Mouse (Mus musculus) neural tube, embryonic 13.5 days (tissue): ENCODE results near the gene Rtbdn. TPM values are rescaled to one million over a fixed set of nuclear protein-coding genes. Genes with fewer than 3 reads are reported as not detected.
A peak's percentile ranks its signal among the peaks of the same experiment; 100 is the strongest.

Experiments used
- ATAC-seq: fragments of 200-750 bp; cut with Nextera tagmentation; 2 replicates; pipeline ENCODE4 v1.8.0; 2017; ENCODE audit warnings: low read depth, mild to moderate bottlenecking, moderate TSS enrichment, moderate library complexity
- H3K27ac ChIP-seq: fragments of 300-500 bp; sonication (generic); replicated peaks from 2 replicates; pipeline ENCODE4 v1.5.1; 2015; ENCODE audit warnings: moderate library complexity, mild to moderate bottlenecking, inconsistent platforms
- H3K27me3 ChIP-seq: fragments of 300-500 bp; sonication (generic); 2 replicates; pipeline ENCODE4 v1.6.1; 2015; ENCODE audit warnings: mild to moderate bottlenecking, inconsistent platforms
- H3K36me3 ChIP-seq: fragments of 300-500 bp; sonication (generic); 2 replicates; pipeline ENCODE4 v1.6.1; 2015; ENCODE audit warnings: mild to moderate bottlenecking, inconsistent platforms
- H3K4me1 ChIP-seq: fragments of 300-500 bp; sonication (generic); replicated peaks from 2 replicates; pipeline ENCODE4 v1.6.1; 2015; ENCODE audit warnings: inconsistent platforms
- H3K4me2 ChIP-seq: fragments of 300-500 bp; sonication (generic); 2 replicates; pipeline ENCODE4 v1.6.1; 2015; ENCODE audit warnings: inconsistent platforms, mild to moderate bottlenecking, moderate library complexity
- H3K4me3 ChIP-seq: fragments of 300-500 bp; sonication (generic); 2 replicates; pipeline ENCODE4 v1.5.1; 2015; ENCODE audit warnings: mild to moderate bottlenecking, inconsistent platforms
- H3K9ac ChIP-seq: fragments of 300-500 bp; sonication (generic); 2 replicates; pipeline ENCODE4 v1.6.1; 2015; ENCODE audit warnings: moderate library complexity, mild to moderate bottlenecking, inconsistent platforms
- H3K9me3 ChIP-seq: fragments of 300-500 bp; sonication (generic); 2 replicates; pipeline ENCODE4 v1.6.1; 2016; ENCODE audit warnings: inconsistent platforms
- WGBS: fragments of 180-500 bp; shearing (Covaris S2); methylation state at CpG from one replicate; pipeline ENCODE4 v1.1.7; 2015; 5-methylcytosine and 5-hydroxymethylcytosine counted together
- polyA plus RNA-seq: library from polyadenylated mRNA; unstranded; fragments of >200 nt; fragmentation: Nextera tagmentation; extraction: Ambion mirVana; gene quantifications from 2 replicates; pipeline ENCODE4 v1.2.1, GENCODE M21; 2015

Gene Rtbdn
- polyA plus RNA-seq, 1 experiment from 2014 or later, result 1.6 TPM

DNA sequence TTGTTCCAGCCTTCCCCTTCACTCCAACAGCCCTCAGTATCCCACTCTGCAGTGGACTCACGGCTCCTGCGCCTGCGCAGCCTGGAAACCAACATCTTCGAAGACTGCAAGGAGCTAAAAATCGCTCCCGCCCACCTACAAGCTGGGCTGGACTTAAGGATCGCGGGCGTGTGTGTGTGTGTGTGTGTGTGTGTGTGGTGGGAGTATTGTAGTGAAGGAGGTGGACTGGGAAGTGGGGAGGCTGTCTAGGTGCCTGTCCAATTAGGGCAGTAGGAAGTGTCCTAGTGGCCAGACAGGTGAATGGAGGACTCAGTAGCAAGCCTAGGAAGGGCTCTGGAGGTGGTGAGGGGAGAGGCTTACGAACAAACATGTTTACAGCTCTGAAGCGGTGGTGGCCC is 1.6 kb upstream of the Rtbdn start:
- Histone ChIP-seq H3K9me3 (no peaks in the 10 kb centered on the region), H3K9ac (peak overlapping the region; percentile 73), H3K27ac (peak overlapping the region; percentile 73), H3K4me1 (peaks cover 37% of the 10 kb centered on the region), H3K36me3 (no peaks in the 10 kb centered on the region), H3K4me3 (peak overlapping the region; percentile 56), H3K4me2 (peak overlapping the region; percentile 67), H3K27me3 (peaks cover 77% of the 10 kb centered on the region)
- 5% methylated on average over 11 of the region's 11 CpGs for WGBS
- peak; percentile 59 for ATAC-seq

GRCm38 (mm10) chr8:84945633-84946527 is 911 bp upstream of the Rtbdn start:
- Histone ChIP-seq H3K4me1 (peaks cover 37% of the 10 kb centered on the region), H3K4me2 (peak overlapping the region; percentile 67), H3K36me3 (no peaks in the 10 kb centered on the region), H3K9me3 (no peaks in the 10 kb centered on the region), H3K27ac (peak overlapping the region; percentile 73), H3K9ac (peak overlapping the region; percentile 73), H3K27me3 (peaks cover 77% of the 10 kb centered on the region), H3K4me3 (peak overlapping the region; percentile 56)
- ATAC-seq, result peak; percentile 75
- 0% methylated on average over 34 of the region's 67 CpGs for WGBS

DNA sequence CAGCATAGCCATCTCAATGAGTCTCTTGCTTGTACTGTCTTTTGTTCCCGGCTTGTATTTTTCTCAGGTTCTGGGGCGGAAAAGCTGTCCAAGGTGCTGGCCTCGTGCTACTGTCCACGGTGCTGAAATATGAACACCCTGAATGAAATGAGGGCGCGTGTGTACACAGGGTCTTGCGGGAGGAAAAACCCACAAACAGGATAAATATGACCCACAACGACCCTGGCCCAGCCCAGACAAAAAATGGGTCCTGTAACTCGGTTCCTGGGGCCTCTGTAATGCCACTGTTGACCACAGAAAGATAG is 402 bp downstream of the Rtbdn start:
- Histone ChIP-seq H3K9me3 (no peaks in the 10 kb centered on the region), H3K4me1 (peaks cover 37% of the 10 kb centered on the region), H3K27ac (no peak overlapping the region), H3K4me2 (peak overlapping the region; percentile 67), H3K4me3 (peak overlapping the region; percentile 56; the same call in 1 of the 2 replicates), H3K36me3 (no peaks in the 10 kb centered on the region), H3K27me3 (peaks cover 82% of the 10 kb centered on the region), H3K9ac (0 out of 2 replicates have a peak overlapping the region, but pooled peaks have one; percentile 73)
- no peak for ATAC-seq
- WGBS, result 17% methylated on average over 9 of the region's 9 CpGs

- no peak for ATAC-seq
- Histone ChIP-seq H3K27me3 (peaks cover 83% of the 10 kb centered on the region), H3K4me3 (no peak overlapping the region), H3K9ac (no peak overlapping the region), H3K4me2 (no peak overlapping the region), H3K9me3 (no peaks in the 10 kb centered on the region), H3K27ac (no peak overlapping the region), H3K36me3 (no peaks in the 10 kb centered on the region), H3K4me1 (peaks cover 27% of the 10 kb centered on the region)
- WGBS, result 18% methylated on average over 12 of the region's 12 CpGs
Observed at GRCm38 (mm10) chr8:84949753-84950152, 3.0 kb downstream of the Rtbdn start.

DNA sequence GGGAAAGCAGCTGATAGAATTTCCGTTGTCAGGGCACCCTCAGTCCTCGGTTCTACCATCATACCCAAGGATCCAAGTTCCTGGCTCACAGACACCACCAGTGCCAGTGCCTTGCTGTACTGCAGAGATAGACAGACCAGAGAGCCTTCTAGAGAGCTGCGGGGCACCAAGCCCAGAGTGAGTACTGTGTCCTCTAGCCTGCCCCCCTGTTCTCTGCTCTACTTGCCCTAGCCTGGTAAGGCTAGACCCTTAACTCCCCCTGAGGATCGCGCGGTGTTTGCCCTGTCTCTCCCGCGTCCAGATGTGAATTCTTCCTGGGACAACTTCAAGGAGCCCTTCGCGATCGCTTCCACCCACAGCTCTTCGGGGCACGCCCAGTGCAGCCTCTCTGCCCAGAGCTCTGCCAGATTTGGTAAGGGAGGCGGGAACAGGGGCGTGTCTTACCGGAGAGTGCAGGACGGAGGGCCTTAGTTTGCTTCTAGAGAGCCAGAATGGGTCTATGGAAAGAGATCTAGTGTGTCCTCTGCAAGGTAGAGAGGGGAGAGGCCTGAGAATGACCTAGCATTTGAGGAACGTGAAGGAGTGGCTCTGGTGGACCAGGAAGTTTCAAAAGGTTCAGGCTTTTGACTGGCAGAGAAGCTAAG is 5.9 kb downstream of the Rtbdn start:
- Histone ChIP-seq H3K4me3 (no peak overlapping the region), H3K4me1 (no peaks in the 10 kb centered on the region), H3K9me3 (no peaks in the 10 kb centered on the region), H3K36me3 (peaks cover 13% of the 10 kb centered on the region), H3K27ac (no peak overlapping the region), H3K27me3 (peaks cover 57% of the 10 kb centered on the region), H3K4me2 (no peak overlapping the region), H3K9ac (no peak overlapping the region)
- no peak for ATAC-seq
- 9% methylated on average over 18 of the region's 18 CpGs for WGBS

- WGBS, result 38% methylated on average over 2 of the region's 2 CpGs
- Histone ChIP-seq H3K27ac (no peak overlapping the region), H3K36me3 (peaks cover 28% of the 10 kb centered on the region), H3K4me1 (no peaks in the 10 kb centered on the region), H3K9me3 (no peaks in the 10 kb centered on the region), H3K27me3 (peaks cover 22% of the 10 kb centered on the region), H3K4me3 (no peak overlapping the region), H3K4me2 (no peak overlapping the region), H3K9ac (no peak overlapping the region)
- ATAC-seq, result 0 out of 2 replicates have a peak, but pooled peaks have one; percentile 25
Observed at GRCm38 (mm10) chr8:84956768-84957167, 10.0 kb downstream of the Rtbdn start.

DNA sequence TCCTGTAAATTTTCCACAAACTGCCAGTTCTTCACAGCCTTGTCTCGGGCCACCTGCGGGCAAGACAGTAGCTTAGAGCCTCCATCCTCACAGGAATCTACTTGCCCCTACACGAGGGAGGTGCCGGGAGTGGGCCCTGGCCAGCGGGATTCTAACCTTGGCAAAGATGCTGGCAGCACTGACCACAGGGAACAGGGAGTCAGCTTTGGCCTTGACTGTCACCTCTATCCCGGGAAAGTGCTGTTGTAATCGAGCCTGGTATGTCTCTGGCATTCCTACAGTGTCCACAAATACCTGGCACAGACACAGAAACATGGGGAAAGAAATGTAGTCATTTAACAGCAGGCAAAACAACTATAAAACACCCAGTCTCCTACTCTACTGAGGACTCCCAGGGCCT is 13.0 kb downstream of the Rtbdn start:
- no peaks in the 10 kb centered on the region for H3K9me3 ChIP-seq
- no peak overlapping the region for H3K9ac ChIP-seq
- no peak overlapping the region for H3K4me2 ChIP-seq
- H3K4me3 ChIP-seq, result no peak overlapping the region
- no peak overlapping the region for H3K27ac ChIP-seq
- H3K4me1 ChIP-seq, result peaks cover 1% of the 10 kb centered on the region
- WGBS, result 96% methylated on average over 7 of the region's 7 CpGs
- no peak for ATAC-seq
- no peaks in the 10 kb centered on the region for H3K27me3 ChIP-seq
- peaks cover 28% of the 10 kb centered on the region for H3K36me3 ChIP-seq

DNA sequence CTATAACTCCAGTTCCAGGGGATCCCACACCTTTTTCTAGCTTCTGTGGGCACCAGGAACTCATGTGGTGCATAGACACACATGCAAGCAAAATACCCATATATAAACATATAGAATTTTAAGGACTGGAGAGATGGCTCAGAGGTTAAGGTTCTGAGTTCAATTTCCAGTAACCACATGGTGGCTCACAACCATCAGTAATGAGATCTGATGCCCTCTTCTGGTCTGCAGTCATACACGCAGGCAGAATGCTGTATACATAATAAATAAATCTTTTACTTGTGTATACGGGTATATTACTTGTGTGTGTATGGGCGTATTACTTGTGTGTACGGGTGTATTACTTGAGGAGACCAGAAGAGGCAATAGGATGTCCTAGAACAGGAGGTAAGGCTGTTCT is 17.2 kb downstream of the Rtbdn start:
- Histone ChIP-seq H3K4me3 (no peak overlapping the region), H3K9me3 (no peaks in the 10 kb centered on the region), H3K27ac (no peak overlapping the region), H3K36me3 (peaks cover 9% of the 10 kb centered on the region), H3K4me2 (no peak overlapping the region), H3K4me1 (peaks cover 34% of the 10 kb centered on the region), H3K9ac (no peak overlapping the region), H3K27me3 (no peaks in the 10 kb centered on the region)
- ATAC-seq, result no peak
- 87% methylated on average over 4 of the region's 4 CpGs for WGBS

DNA sequence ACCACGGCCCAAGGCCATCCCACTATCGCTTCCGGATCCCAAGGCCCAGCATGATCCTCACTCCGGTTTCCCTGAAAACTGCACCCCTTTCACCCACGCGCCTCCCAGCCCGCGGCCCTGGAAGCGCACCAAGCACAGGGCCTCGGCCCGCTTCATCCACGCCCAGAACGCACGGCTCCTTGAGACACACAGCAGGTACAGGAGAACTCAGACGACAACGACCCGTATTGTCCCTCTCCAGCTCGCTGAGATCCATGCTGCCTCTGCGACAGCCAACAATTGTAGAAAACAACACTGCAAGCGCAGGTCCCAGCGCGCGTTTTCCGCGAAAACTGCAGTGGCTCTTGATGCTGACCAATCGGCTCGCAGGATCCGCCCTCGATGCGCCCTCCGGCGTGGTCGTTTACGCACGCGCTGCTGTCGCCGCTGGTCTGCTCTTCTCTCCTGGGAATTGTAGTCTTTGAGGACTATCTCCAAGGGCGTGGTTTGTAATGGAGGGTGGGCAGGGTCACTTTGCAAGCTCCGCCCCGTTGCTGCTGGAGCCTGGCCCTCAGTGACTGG is 19.0 kb downstream of the Rtbdn start:
- H3K4me2 ChIP-seq, result peak overlapping the region; percentile 95
- under 1% methylated on average over 41 of the region's 41 CpGs for WGBS
- H3K4me3 ChIP-seq, result peak overlapping the region; percentile 68
- ATAC-seq, result peak; percentile 79
- H3K27ac ChIP-seq, result peak overlapping the region; percentile 79
- no peaks in the 10 kb centered on the region for H3K27me3 ChIP-seq
- peak overlapping the region; percentile 80 for H3K9ac ChIP-seq
- no peaks in the 10 kb centered on the region for H3K9me3 ChIP-seq
- peaks cover under 1% of the 10 kb centered on the region; the same call in 1 of the 2 replicates for H3K36me3 ChIP-seq
- peaks cover 41% of the 10 kb centered on the region for H3K4me1 ChIP-seq

DNA sequence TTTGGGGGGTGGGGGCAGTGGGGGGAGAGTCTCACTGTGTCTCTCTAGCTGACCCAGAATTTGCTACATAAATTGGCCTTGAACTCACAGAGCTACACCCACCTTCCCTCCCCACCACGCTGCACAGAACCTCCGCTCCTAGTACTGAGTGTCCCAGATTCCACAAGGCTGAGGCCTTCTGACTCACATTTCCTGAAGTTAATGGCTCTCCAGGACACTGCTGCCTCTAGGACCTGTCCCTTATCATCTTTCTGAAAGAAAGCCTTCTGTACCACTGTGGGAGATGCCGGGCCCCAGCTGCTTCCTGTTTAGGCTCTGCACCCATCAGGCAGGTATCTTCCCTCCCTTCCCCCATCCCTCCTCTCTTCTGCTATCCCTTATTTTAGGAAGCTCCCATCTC is 19.8 kb downstream of the Rtbdn start:
- Histone ChIP-seq H3K4me2 (peak overlapping the region; percentile 95), H3K9ac (no peak overlapping the region), H3K4me3 (peak overlapping the region; percentile 68; the same call in 1 of the 2 replicates), H3K27ac (peak overlapping the region; percentile 79), H3K27me3 (no peaks in the 10 kb centered on the region), H3K36me3 (peaks cover 8% of the 10 kb centered on the region), H3K9me3 (no peaks in the 10 kb centered on the region), H3K4me1 (peaks cover 49% of the 10 kb centered on the region)
- ATAC-seq, result no peak
- WGBS, result 46% methylated on average over 3 of the region's 3 CpGs

DNA sequence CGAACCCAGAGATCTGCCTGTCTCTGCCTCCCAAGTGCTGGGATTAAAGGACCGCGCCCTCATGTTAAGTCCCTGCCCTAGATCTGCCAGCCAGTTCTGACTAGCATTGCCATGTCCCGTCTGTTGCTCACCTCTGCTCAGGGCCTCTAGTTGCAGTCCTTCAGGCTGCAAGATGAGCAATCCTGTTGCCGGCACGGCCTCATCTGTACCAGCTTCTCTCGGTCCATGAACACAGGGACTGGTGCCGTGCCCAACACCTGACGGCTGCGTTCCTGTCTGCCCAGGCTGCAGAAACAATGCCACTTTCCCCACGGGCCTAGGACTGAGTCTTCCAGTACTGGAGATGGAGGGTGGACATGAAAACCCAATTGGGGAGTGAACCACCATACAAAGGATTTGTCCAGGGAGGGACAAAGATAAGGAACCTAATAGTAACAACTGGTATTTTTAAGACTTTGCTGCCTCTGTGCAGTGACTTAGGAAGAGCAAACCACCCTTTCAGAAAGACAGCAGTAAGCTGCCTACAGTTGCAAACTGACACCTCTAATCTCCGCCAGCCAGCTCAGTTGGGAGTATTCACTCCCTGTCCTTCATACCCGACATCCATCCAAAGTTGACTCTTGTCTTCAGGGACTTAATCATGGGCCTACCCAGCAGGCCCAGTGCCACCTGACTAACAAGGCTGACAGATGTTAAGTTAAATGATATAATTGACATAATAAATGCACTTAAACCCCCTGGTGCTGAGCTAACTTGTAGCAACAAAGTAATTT is 20.9 kb downstream of the Rtbdn start:
- H3K9me3 ChIP-seq, result no peaks in the 10 kb centered on the region
- H3K36me3 ChIP-seq, result peaks cover 19% of the 10 kb centered on the region
- 0 out of 2 replicates have a peak overlapping the region, but pooled peaks have one; percentile 1 for H3K4me3 ChIP-seq
- H3K4me2 ChIP-seq, result no peak overlapping the region
- H3K27ac ChIP-seq, result no peak overlapping the region
- no peak overlapping the region for H3K9ac ChIP-seq
- 92% methylated on average over 13 of the region's 13 CpGs for WGBS
- H3K27me3 ChIP-seq, result no peaks in the 10 kb centered on the region
- no peak for ATAC-seq
- H3K4me1 ChIP-seq, result peaks cover 58% of the 10 kb centered on the region
